Mouse (Mus musculus): Measurements from ENCODE around the gene Ppfibp1.

GRCm38 (mm10) chr6:147021181-147021580 lies 132.9 kb downstream of the Ppfibp1 start:
- no peak for TF ChIP-seq GATA1 (IDR thresholded peaks at IDR 0.05; ENCODE audit: borderline replicate concordance, low read length)
- TF ChIP-seq FLI1 (IDR thresholded peaks at IDR 0.05; ENCODE audit: low read length) = no peak
